Mouse (Mus musculus) thymus, adult 2 months (tissue): ENCODE data around the gene Map4k4.

Source experiments
- CTCF ChIP-seq: fragments of 200-500 bp; IDR thresholded peaks from 2 replicates; pipeline ENCODE4 v1.5.1; 2012; ENCODE audit warnings: mild to moderate bottlenecking, control low read depth, low read length, moderate library complexity, borderline replicate concordance; ENCODE audit not compliant: control insufficient read depth, poor library complexity, insufficient read depth; ENCODE audit errors: extremely low read depth
- POLR2A ChIP-seq: fragments of 200-500 bp; IDR thresholded peaks from 2 replicates; pipeline ENCODE4 v1.6.1; 2012; ENCODE audit warnings: mild to moderate bottlenecking, low read length, control low read depth, moderate library complexity; ENCODE audit not compliant: control insufficient read depth, poor library complexity, insufficient read depth; ENCODE audit errors: extremely low read depth

DNA sequence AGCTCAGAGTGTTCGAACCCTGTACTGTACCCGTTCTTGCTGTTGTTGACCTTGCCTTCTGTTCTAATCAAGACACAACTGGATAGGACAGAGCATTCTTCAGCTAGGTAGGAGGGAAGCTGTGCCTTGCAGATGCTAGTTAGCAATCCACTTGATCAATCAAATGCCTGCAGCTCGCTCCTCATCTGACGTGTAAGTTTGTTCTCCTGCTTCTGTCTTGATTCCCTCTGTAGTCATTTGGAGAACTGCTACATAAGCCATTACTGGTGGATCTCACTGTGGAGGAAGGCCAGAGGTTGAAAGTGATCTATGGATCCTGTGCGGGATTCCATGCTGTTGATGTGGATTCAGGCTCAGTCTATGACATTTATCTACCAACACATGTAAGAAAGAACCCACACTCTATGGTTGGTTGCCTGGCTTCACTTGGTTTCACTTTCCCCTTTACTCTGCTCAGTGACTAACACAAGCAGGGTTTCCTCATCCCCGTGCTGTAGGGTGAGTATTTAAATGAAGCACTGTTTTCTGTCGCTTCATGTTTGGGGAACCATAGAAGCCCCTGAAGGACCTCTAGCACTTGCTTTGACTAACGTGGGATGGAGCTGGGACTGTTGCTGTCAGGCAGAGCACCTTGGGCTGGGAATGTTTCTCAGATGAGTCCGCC, 121.9 kb downstream of the Map4k4 start:
- TF ChIP-seq CTCF (no peak), POLR2A (no peak)
